Mouse (Mus musculus) right cerebral cortex, postnatal 4 days (tissue): ENCODE measurements around the gene Mmp27.
A peak's percentile ranks its signal among the peaks of the same experiment; 100 is the strongest.

Experiments used
- DNase-seq: peaks from one replicate; pipeline ENCODE4 v3.0.0-alpha.2; 2022

The Mmp27 gene

DNA sequence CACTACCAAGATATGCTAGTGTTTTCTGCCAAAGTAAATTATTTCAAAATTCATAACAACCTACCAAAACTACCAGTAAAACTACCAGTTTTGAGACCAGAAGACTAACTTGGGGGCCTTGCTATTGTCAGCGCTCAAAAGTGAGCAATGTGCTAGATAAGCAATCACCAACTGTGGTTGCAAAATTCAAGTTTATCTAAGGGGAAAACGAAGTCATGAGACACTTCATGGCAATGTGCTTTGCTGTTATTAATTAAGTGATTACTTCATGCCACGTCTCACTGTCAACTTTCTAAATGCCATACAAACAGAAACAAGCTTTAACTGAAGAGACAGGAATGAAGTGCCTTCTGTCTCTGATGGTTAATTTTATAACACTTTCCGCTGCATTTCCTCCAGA is at the start of gene Mmp27:
Gene Mmp27, plus strand, starts transcription at position 235 of the 400 bp plus-strand sequence.
- DNase-seq: no peak

DNA sequence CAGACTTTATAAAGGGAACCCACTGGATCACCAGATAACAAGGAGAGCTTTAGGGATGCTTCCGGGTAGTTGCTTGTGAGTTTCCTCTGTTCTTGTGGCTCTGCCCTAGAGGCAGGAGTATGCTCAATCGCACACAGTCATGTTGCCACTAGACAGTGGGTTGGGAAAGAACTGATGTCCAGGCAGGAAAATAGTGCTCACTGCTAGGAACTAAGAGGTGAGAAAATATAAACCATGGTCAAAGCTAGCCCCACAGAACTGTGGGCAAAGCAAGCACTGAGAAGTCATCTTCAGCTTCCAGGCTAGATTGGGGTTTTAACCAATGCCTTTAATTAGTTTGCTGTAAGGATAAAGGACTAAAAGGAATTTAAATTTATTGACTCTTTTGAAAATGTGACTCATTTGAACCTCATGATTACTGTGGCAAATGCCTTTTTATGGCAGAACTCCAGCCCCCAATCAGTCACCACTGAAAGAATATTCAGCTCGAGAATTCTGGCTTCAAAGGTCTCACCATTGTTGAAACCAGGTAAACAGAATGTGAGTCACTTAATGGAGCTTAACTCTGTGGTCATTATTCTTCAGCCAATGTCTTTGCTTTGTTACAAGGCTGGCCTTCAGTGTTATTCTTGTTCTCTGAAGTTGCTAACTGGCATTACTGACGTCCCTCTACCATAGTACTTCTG is 44.8 kb upstream of the Mmp27 start:
- no peak for DNase-seq

GRCm38 (mm10) chr9:7542763-7543162 is 28.4 kb upstream of the Mmp27 start:
- DNase-seq: no peak

GRCm38 (mm10) chr9:7544923-7545457 is 26.2 kb upstream of the Mmp27 start:
- DNase-seq: no peak

DNA sequence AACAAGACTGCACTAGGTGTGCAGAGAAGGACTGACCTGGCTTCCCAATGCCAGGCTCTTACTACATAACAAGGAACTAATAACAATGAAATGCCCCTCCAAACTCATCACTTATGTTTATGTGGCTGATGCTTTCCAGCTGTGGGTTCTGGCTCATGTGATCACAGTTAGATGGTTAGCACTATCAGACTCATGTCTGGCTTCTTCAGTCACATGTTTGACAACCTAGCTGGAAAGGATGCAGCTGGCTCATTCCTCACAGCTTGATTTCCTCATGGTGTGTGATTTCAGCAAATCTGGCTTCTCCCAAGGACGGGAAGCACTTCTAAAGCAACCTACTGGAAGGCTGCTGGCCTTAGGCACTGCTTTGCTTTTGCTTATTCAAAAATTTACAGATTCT is 25.7 kb upstream of the Mmp27 start:
- DNase-seq: no peak

- no peak for DNase-seq
Observed at GRCm38 (mm10) chr9:7545920-7546319, 25.3 kb upstream of the Mmp27 start.

DNA sequence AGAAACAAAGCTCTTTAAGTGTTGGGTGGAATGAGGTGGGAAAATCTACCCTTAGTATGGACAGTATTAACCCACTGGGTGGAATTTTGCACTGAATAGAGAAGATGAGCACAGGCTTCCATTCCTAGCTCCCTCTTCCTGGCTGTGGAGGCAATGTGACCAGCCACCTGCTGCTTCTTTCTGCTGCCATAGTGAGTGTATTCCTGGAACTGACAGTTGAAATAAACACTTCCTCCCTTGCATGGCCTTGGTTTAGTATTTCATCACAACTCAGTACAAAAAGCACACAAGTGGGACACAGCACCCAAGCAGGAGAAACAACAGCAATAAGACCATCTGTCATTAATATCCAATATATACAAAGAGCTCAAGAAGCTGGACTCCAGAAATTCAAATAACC is 19.3 kb upstream of the Mmp27 start:
- DNase-seq: no peak

DNA sequence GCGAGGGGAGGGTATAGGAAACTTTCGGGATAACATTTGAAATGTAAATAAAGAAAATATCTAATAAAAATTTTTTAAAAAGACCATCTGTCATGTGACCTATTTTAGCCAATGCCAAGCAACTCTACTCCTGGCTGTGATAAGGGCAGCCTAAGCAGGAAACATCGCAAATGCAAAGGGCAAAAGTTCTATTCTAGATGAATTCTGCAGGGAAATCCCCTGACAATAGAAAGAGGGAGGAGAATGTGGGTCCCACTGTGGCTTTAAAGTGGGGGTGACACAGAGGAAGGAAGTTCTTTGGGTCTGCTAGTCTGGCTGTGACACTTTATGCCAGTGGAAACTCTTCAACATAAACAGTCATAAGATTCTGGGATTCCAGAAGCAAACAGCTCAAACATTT is 17.7 kb upstream of the Mmp27 start:
- no peak for DNase-seq

- no peak for DNase-seq
Observed at GRCm38 (mm10) chr9:7554382-7554781, 16.8 kb upstream of the Mmp27 start.

- DNase-seq: no peak
Observed at GRCm38 (mm10) chr9:7558221-7559017, 12.8 kb upstream of the Mmp27 start, which contains the start of gene Mmp8. Mmp8 (plus strand) TSS chr9:7558456.

- DNase-seq: no peak
Observed at GRCm38 (mm10) chr9:7560026-7560425, 11.2 kb upstream of the Mmp27 start.

DNA sequence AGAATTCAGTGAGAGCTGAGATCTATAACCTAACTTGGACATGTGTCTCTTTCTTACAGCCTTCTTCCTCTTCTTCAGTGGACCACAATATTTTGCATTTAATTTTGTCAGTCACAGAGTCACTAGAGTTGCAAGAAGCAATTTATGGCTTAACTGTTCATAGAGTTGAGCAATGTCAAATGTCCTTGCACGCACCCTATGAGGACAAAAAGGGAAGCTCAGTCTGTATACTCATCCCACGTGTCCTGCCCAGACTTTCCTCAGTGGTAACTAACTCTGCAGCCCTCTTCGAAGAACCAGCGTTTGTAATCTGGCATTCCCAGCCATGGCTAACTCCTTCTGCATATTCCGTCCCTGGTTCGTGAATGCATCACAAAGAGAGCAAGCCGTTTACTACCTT is 3.8 kb upstream of the Mmp27 start:
- DNase-seq: no peak

DNA sequence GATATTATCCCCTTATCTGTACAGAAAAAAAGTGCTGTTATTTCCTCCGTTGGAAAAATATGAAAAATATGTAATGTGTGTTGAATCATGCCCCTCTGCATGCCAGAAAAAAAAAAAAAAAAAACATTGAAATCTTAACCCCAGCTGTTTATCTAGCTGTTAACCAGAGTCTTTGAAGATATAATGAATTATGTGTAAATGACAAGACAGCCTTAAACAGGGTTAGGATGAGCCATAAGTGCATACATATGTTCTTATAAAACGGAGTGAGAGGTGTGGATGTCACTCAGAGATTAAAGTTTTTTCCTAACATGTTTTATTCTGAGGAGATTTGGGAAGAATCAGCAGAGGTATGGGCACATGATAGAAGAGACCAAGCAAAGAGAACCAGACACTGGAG is 3.3 kb upstream of the Mmp27 start:
- DNase-seq: no peak

DNA sequence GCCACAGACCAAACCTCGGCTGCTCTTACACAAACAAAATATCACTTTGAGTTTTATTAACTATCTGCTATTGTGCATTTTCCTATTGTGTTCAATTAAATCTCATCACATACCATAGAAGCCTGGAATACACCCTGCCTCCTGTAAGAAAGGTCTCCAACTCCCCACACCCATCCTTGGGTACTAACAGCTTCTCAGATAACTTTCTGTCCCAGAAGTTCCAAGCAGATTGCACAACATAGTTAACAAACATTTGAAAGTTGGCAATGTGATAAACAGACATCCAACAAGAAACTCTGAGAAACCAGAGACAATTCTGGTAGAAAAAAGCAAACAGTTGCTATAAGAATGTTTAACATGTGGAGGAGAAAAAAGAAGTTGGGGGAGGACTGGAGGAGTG is 711 bp upstream of the Mmp27 start:
- no peak for DNase-seq

- DNase-seq: no peak
Observed at GRCm38 (mm10) chr9:7572188-7572587, 992 bp downstream of the Mmp27 start.

DNA sequence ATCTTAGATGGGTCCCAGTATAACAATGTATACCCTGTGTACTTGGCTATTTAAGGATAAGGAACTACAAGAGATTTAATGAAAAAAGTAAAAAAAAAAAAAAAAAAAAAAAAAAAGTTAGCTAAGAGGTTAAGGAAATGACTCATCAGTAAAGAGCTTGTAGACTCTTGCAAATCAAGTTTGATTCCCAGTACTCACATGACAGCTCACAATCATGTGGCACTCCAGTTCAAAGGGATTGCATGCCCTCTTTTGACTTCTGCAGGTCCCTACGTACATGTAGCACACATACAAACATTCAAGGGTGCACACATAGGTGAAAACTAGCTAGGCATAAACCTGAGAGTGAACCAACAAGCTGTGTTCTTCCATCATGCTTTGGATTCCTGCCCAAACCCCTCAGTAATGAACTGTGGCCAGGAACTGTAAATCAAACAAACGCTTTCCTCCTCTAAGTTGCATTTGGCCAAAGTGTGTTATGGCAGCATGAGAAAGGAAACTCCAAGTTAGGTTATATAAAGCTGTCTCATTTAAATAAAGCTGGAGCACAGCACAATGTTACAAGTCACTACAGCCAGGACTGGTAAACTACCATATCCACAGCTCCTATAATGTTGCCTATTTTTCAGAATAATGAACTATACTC is 1.6 kb downstream of the Mmp27 start:
- no peak for DNase-seq

DNA sequence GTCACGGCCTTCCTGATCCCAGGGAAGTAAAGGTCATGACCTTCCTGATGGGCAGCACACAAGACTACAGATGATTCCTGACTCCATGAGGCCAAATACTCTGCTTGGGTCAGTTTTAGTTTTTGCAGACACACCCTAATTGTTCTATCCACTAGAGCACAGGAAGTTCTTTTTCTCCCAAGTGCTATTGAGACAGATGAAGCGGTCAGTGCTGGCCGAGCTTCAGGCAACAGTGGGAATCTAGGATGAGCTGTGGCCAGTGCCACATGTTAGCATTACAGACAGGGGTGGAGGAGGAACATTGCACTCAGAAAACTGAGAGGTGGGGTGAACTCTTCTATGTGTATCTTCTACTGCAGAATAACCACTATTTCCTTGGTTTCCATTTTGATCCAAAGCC is 4.3 kb downstream of the Mmp27 start:
- no peak for DNase-seq

DNA sequence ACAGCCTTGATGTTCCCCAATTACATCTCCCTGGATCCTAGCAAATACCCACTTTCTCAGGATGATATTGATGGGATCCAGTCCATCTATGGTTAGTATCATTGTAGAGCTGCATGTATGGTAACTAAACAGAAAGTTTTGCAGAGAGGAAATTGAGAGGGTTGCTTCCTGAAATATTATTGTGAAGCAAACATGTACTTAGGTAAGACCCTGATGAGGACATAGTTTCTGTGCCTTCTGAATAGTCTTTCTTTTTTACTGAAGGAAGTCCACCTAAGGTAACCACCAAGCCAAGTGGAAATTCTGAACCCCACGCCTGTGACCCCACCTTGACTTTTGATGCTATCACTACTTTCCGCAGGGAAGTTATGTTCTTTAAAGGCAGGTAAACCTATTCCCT is 6.2 kb downstream of the Mmp27 start:
- DNase-seq: no peak

DNA sequence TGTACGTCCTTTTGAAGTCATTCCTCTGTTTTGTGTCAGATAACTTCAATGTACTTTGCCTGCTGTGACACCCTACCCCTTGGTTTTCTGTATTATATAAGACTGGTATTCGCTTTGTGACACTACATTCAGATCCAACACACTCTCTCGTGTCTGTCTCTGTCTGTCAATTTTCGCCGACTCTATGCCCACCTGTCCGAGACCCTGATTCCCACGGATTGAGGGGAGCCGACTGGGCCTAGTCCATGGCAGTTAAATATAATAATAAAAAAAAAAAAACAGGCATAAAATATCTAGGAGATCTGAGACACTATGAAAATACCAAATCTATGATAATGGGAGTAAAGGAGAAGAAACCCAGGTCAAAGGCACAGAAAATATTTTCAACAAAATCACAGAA is 18.9 kb downstream of the Mmp27 start:
- no peak for DNase-seq

DNA sequence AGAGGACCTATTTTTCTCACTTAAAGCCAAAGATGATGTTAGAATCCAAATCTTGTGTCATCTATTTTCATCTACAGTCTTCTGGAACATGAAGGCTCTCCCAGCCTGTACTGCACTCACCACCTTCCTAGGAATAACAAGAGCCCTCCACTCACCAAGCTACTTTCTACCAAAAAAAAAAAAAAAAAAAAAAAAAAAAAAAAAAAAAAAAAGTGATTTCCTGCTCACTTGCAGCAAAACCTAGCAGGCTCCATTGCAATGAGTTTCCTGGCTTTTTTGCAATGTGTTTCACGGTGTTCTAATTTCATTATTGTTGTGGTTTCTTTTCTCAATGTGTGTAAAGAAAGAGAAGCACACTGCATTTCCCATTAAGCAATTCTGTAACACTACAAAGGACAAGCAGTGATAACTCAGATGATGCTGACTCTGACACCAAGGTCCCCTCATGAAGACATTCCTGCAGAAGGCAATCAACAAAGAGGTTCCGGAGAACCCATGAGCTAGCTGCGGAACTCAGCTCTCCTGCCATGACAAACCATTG is 22.1 kb downstream of the Mmp27 start:
- DNase-seq: no peak

DNA sequence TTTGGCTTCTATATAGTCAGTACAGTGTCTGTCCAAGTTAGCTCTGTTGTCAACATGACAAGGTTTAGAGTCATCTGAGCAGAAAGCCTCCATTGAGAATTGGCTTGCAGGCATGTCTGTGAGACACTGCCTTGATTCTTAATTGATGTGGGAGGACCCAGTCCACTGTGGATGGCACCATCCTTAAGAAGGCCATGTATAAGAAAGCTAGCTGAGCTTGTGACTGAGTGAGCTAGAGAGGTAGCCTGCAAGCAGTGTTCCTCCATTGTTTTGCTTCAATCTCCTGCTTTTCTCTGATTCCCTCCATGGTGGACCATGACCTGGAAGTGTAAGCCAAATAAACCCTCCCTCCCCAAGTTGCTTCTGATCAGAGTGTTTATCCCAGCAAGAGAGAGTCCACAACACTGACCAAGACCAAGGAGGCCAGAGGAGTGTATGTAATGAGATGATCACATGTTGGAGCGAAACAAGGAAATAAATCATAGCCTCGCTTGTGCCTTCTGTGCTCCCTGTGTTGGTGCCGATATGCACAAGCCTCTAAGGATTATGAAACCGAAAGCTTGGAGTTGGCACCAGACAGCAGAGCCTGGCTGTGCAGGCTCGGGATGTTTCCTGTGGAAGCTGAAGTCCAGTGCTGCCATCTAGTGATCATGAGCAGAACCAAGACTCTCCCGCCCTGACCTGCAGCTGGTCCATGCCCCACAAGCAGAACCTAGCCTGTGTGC is 23.8 kb downstream of the Mmp27 start:
- peak; percentile 63 for DNase-seq

DNA sequence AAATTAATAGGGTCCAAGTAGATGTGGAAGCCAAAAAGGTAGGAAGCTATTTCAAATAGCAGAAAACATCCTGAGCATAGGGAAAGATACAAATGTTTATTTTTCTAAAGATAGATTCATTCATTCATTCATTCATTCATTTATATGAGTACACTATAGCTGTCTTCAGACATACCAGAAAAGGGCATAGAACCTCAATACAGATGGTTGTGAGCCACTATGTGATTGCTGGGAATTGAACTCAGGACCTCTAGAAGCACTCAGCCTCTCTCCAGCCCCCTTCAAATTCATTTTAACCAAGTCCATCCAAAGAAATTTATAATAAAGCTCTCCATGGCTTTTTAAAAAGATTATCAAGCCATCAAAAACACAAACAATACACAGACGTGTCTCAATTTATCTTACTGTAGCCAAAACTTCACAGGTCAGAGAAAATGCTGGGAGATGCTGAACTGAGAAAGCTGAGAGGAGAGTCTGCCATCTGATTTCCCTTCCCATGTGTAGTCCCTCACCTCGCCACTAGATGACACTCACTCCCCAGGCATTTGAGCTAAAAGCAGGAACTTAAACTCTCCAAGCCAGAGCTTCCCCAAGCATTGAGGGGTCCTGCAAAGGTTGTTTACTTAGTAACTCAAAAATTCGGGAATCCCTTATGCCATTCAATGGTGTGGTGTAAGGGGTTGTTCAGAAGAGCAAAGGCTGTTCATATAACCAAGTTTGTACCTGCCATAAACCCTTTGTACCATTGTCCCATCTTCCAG is 32.0 kb downstream of the Mmp27 start:
- DNase-seq: peak; percentile 72
